Mouse (Mus musculus): Measurements from ENCODE around the gene Iffo2.
"Not testable (repeated sequence)": the region's sequence is repeated elsewhere in the genome, so short reads cannot be mapped to it uniquely, and the experiment has no call there.

Iffo2 gene

DNA sequence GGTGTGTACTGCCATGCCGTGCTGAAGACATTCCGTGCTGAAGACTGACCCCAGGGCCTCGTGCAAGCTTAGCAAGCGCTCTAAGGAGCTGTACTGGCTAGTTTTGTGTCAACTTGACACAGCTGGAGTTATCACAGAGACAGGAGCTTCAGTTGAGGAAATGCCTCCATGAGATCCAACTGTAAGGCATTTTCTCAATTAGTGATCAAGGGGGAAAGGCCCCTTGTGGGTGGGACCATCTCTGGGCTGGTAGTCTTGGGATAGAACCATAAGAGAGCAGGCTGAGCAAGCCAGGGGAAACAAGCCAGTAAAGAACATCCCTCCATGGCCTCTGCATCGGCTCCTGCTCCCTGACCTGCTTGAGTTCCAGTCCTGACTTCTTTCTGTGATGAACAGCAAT lies at the start of gene Iffo2:
Iffo2 (plus strand) TSS at position 301 of the 400 bp plus-strand sequence.
- not testable (repeated sequence) for DNase-seq (ENCODE audit: low spot score)

DNA sequence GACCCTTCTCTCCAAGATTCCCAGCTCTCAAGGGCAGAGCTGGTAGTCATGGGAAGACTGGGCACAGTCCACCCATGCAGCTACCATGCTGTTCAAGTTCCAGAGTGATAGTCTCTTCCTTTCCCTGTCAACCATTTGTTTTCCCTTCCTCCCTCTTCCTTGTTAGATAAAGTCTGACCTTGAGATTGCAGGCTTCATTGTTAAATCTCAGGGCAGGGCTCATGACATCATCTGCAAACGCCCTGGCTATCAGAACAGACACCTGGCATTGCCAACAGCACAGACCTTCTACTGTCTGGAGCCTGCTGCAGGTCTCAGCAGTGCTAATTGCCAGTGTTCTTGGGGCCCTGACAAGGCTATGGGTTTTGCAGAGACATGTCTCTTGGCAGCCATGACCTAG lies 48.9 kb upstream of the Iffo2 start:
- DNase-seq (ENCODE audit: low spot score) = no peak

- no peak for DNase-seq (ENCODE audit: low spot score)
Observed at GRCm38 (mm10) chr4:139483461-139484105, 46.8 kb upstream of the Iffo2 start.

DNA sequence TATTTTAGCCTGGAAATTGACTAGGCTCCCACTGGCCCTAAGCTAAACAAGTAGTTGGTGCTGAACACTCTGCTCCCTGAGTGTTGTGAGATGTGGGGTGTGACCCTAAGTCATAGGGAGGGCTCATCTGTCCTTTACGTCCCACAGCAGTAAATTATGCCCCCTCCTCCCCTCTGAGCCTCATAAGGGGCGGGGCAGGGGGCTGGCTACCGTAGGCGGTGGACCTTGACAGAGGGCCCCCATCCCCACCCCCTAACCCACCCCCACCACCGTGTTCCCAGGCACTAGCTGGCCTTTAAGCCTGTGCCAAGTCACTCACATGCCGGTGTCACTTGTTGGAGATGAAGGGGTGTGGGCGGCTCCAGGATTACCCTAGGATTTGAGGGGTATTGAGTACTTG lies 45.9 kb upstream of the Iffo2 start:
- no peak for DNase-seq (ENCODE audit: low spot score)

- DNase-seq (ENCODE audit: low spot score) = no peak
Observed at GRCm38 (mm10) chr4:139487085-139487484, 43.3 kb upstream of the Iffo2 start.

DNA sequence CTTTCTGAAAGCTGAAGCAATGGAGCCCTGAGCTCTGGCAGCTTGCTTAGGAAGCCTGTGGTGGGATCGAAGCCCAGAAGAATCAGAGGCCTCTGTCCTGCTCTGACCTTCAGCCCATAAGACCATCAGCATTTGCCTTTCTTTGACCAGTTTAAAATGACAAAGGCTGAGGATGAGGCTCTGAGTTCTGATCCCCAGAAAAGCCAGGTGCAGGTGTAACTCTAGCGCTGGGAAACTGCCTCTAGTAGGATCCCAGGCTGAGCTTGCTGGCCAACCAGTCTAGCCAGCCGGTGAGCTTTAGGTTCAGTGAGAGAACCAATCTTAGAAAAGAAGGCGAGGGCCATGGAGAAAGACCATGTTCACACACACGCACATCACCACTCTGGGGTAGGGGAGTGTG lies 42.0 kb upstream of the Iffo2 start:
- no peak for DNase-seq (ENCODE audit: low spot score)

- no peak for DNase-seq (ENCODE audit: low spot score)
Observed at GRCm38 (mm10) chr4:139489946-139490345, 40.4 kb upstream of the Iffo2 start.

DNA sequence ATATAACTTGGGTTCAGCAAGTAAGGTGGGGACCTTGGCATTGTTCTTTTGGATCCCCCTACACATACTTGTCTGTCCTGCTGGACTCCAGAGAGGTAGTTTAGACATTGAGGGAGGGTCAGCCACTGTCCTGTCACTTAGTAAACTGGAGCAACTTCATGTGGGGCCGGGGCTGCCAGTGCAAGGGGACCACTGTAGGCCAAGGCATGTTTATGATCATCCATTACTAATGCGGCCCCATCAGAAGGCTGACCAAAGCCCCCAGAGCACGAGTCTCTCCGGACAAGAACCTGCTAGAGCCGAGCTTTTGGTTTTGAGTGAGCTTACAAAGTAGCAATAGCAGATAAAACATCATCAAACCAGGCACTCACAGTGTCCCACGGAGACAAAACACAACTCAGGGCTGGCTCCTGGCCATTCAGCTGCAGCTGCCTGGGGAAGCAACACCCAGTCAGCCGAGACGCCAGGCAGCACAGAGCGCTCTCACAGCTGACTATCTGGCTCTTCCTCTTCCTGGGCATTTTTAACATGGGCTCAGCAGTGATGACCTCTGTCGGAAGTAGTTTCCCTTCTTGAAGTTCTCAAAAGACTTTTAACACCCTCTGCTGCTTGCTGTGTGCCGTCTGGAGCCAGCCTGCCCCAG lies 39.8 kb upstream of the Iffo2 start:
- peak; percentile 43 for DNase-seq (ENCODE audit: low spot score)

GRCm38 (mm10) chr4:139491541-139492170 lies 38.7 kb upstream of the Iffo2 start:
- DNase-seq (ENCODE audit: low spot score) = no peak

DNA sequence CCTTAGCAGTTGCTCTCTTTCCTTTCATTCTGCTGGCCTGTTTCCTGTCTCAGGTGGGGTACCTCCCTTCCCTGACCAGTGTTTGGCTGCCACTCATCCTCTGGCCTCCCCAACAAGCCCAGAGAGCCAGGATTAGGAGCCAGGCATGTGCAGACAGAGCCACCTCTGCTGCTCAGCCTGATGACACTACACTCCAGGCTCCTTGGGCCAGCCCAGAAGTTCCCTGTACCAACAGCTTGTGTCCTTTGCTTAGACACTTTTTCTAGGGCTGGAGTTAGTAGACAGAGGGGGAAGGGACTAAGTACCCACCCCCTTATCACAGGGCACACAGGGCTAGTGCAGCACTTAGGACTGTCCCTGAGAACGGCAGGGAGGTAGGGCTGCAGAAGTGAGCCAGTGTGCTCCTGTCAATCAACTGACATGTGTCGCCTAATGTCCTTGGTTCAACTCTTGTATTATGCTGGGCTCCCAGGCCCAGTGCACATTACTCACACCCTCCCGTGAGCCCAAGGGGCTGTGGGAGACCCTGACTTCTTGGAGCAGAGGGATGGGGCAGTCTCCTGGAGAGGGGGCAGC lies 38.0 kb upstream of the Iffo2 start:
- DNase-seq (ENCODE audit: low spot score) = no peak

DNA sequence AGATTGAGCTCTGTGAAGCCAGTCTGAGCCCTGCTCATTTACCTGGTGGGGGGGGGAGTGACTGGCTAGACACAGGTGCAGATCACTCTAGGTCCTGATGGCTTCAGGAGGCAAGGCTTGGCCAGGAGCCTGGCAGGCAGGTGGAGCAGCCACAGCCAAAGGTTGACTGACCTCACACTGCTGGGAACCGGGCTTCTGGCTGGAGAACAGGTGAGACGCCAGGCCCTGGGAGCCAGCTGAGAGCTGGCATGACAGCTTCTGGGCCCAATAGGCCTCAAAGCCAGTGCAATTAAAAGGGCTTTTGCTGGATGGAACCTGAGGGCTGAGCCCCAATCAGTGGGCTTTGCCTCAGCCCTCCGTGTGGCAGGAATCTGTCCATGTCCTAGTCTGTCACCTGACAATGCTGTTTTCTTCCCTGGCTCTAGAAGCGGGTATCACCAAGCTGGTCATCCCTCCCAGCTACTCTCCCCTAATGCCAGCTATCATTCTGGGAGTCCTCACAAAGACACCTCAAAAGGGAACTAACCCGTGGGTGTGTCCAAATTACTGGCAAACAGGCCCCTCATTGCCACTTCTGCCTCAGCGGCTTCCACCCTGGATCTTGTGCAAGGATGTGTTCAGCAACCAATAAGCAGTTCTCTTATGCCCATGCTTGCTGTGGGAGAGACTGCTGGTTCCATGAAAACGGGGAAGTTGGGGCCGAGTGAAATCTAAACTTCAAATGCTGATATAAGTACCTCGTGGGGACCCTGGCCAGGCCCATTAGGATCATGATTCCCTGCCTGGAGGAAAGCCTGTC lies 36.9 kb upstream of the Iffo2 start:
- no peak for DNase-seq (ENCODE audit: low spot score)

DNA sequence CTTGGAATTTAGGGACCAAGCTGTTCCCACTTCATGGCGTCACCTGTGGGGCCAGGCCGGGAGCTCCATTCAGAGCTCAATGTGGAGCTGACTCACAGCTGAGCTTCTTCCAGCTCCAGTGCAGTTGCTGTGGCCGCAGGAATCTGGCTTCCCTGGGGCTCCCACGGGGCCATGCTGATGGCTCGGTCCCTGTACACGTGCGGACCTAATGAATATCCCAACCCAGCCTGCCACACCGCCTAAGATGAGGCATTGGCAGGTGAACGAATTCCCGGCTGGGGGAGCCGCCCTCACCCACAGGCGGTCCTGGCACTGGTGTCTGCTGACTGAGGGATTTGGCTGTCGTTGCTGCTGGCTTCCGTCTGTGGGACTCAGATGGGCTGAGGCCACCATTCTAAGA lies 29.5 kb upstream of the Iffo2 start:
- no peak for DNase-seq (ENCODE audit: low spot score)

GRCm38 (mm10) chr4:139501702-139502101 lies 28.6 kb upstream of the Iffo2 start:
- no peak for DNase-seq (ENCODE audit: low spot score)

GRCm38 (mm10) chr4:139503919-139504318 lies 26.4 kb upstream of the Iffo2 start:
- DNase-seq (ENCODE audit: low spot score) = no peak

DNA sequence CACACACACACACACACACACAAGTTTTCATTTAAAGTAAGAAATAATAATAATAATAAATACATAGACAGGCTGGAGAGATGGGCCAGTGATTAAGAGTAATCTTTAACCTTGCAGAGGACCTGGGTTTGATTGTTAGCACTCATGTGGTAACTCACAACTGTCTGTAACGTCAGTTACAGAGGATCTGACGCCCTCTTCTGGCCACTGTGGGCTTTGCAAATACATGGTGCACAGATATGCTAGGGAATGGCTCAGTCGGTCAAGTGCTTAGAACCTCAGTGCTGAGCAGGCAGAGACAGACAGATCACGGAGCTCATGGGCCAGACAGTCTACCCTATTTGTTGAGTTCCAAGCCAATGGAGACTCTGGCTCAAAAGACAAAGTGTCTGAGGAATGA lies 24.6 kb upstream of the Iffo2 start:
- no peak for DNase-seq (ENCODE audit: low spot score)

GRCm38 (mm10) chr4:139506727-139507126 lies 23.6 kb upstream of the Iffo2 start:
- DNase-seq (ENCODE audit: low spot score) = no peak

DNA sequence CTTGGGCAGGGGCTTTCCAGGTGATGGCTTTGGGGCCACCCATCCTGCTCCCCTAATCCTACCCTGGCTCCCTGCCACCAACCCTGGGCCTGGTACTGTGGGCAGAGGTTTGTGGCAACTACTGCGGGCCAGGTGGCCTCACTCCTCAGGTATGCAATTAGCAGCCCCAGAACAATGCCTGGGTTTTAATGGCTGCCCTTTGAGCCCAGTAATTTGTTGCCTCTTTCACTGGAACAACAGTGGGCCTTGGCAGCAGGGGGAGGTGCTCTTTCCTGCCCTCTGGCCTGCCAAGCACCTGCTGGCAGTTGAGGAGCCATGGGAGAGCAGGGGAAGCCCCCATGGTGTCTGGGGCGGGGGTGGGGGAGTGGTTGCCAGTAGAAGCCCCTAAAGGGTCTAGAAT lies 21.3 kb upstream of the Iffo2 start:
- no peak for DNase-seq (ENCODE audit: low spot score)

- DNase-seq (ENCODE audit: low spot score) = no peak
Observed at GRCm38 (mm10) chr4:139511557-139511956, 18.8 kb upstream of the Iffo2 start.

DNA sequence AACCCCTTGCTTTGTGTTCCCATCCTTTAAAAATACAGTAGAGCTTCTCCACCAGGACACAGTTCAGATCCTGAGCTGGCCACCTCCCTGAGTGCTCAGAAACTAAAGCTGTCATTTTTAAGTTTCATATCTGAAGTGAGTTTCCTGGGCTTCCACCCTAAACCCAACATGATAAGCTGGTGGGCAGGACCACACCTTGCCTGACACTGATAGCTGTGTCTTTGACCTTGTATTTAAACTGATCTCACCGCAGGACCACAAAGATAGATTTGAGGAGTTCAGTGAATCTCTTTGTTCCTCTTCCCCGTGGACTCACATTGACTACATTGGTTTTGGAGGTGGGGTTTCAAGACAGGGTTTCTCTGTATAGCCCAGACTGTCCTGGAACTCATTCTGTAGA lies 17.4 kb upstream of the Iffo2 start:
- no peak for DNase-seq (ENCODE audit: low spot score)

GRCm38 (mm10) chr4:139519221-139519620 lies 11.1 kb upstream of the Iffo2 start:
- no peak for DNase-seq (ENCODE audit: low spot score)

- peak; percentile 79 for DNase-seq (ENCODE audit: low spot score)
Observed at GRCm38 (mm10) chr4:139521926-139522325, 8.4 kb upstream of the Iffo2 start.

DNA sequence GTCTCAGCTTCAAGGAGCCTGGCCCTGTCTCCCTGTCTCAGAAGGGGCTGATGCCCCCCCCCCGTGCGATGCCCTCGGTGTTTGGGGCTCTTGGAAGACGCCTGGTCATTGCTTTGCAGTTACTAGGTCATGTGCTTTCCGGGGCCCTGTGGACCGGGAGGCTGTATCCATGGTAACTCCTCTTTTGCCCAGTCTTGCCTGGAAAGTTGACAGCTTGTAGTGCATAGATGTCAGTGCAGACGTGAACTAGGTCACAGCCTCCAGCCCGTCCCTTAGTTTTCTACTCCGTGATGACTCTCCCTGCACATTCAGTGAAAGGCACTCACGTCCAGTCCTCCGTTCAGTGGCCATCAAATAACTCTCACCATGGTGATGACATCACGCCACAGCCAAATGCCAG lies 3.9 kb upstream of the Iffo2 start:
- no peak for DNase-seq (ENCODE audit: low spot score)
